Mouse (Mus musculus): ENCODE data around the gene 1700020N01Rik. TPM values are rescaled to one million over a fixed set of nuclear protein-coding genes. Genes with fewer than 3 reads are reported as not detected.

The 1700020N01Rik gene
- polyA plus RNA-seq, 1 experiment from 2014 or later, result not detected

- 85% methylated on average over 11 of the region's 11 CpGs for WGBS
Observed at GRCm38 (mm10) chr10:21554896-21555580, 37.9 kb upstream of the 1700020N01Rik start.

GRCm38 (mm10) chr10:21559769-21560168, 33.2 kb upstream of the 1700020N01Rik start:
- DNase-seq (ENCODE audit: low spot score) (no peak), ATAC-seq (replicated peaks; ENCODE audit: insufficient number of reproducible peaks, low FRiP score, low TSS enrichment, low read depth) (no peak)
- Histone ChIP-seq H3K36me3 (replicated peaks; ENCODE audit: control insufficient read depth, insufficient read depth, low read depth, low read length) (no peaks in the 10 kb centered on the region), H3K4me1 (ENCODE audit: control insufficient read depth, insufficient read depth, low read length) (no peaks in the 10 kb centered on the region), H3K9ac (replicated peaks; ENCODE audit: low read length) (no peak overlapping the region), H3K27ac (replicated peaks; ENCODE audit: low read depth, low read length) (no peak overlapping the region), H3K9me3 (replicated peaks; ENCODE audit: control insufficient read depth, low read length) (no peaks in the 10 kb centered on the region), H3K4me2 (ENCODE audit: low read depth, low read length) (no peak overlapping the region), H3K27me3 (ENCODE audit: control insufficient read depth, insufficient read depth, low read length) (no peaks in the 10 kb centered on the region), H3K4me3 (ENCODE audit: low read depth, low read length) (no peak overlapping the region)
- 85% methylated on average over 15 of the region's 15 CpGs for WGBS

More at GRCm38 (mm10) chr10:21554896-21555580, 37.9 kb upstream of the 1700020N01Rik start:
- Histone ChIP-seq H3K36me3 (replicated peaks; ENCODE audit: control insufficient read depth, insufficient read depth, low read depth, low read length) (no peaks in the 10 kb centered on the region), H3K4me3 (ENCODE audit: low read depth, low read length) (no peak overlapping the region), H3K9me3 (replicated peaks; ENCODE audit: control insufficient read depth, low read length) (no peaks in the 10 kb centered on the region), H3K4me1 (ENCODE audit: control insufficient read depth, insufficient read depth, low read length) (no peaks in the 10 kb centered on the region), H3K27ac (replicated peaks; ENCODE audit: low read depth, low read length) (no peak overlapping the region), H3K27me3 (ENCODE audit: control insufficient read depth, insufficient read depth, low read length) (no peaks in the 10 kb centered on the region), H3K9ac (replicated peaks; ENCODE audit: low read length) (no peak overlapping the region), H3K4me2 (ENCODE audit: low read depth, low read length) (no peak overlapping the region)
- ATAC-seq (replicated peaks; ENCODE audit: insufficient number of reproducible peaks, low FRiP score, low TSS enrichment, low read depth), result no peak
- DNase-seq (ENCODE audit: low spot score), result no peak

- no peak overlapping the region for H3K4me2 ChIP-seq (ENCODE audit: low read depth, low read length)
- no peak overlapping the region for H3K4me3 ChIP-seq (ENCODE audit: low read depth, low read length)
- no peaks in the 10 kb centered on the region for H3K27me3 ChIP-seq (ENCODE audit: control insufficient read depth, insufficient read depth, low read length)
- H3K4me1 ChIP-seq (ENCODE audit: control insufficient read depth, insufficient read depth, low read length), result no peaks in the 10 kb centered on the region
- ATAC-seq (replicated peaks; ENCODE audit: insufficient number of reproducible peaks, low FRiP score, low TSS enrichment, low read depth) (no peak), DNase-seq (ENCODE audit: low spot score) (no peak)
- no peaks in the 10 kb centered on the region for H3K36me3 ChIP-seq (replicated peaks; ENCODE audit: control insufficient read depth, insufficient read depth, low read depth, low read length)
- WGBS, result 84% methylated on average over 1 of the region's 1 CpGs
- H3K9ac ChIP-seq (replicated peaks; ENCODE audit: low read length), result no peak overlapping the region
- no peaks in the 10 kb centered on the region for H3K9me3 ChIP-seq (replicated peaks; ENCODE audit: control insufficient read depth, low read length)
- no peak overlapping the region; the same call in 1 of the 2 replicates for H3K27ac ChIP-seq (replicated peaks; ENCODE audit: low read depth, low read length)
Observed at GRCm38 (mm10) chr10:21561181-21561580, 31.8 kb upstream of the 1700020N01Rik start.

DNA sequence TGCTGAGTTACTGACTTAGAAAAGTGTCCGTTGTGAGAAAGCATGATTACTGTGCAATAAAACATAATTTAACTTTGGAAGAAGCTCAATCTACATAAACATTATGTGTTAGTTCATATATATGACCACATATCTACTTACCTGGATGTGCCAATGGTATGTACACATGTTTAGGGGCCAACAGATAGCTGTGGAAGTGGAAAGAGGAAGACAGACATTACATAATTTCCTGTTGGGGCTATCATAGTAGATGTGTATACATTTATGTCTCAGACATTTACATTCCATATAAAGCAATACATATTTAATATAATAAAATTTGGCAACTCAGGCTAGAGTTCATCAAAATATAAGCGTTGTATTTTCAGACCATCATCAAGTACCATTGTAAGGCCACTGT, 29.5 kb upstream of the 1700020N01Rik start:
- no peak for DNase-seq (ENCODE audit: low spot score)
- H3K4me1 ChIP-seq (ENCODE audit: control insufficient read depth, insufficient read depth, low read length), result no peaks in the 10 kb centered on the region
- H3K9me3 ChIP-seq (replicated peaks; ENCODE audit: control insufficient read depth, low read length), result no peaks in the 10 kb centered on the region
- H3K27ac ChIP-seq (replicated peaks; ENCODE audit: low read depth, low read length), result no peak overlapping the region
- H3K4me2 ChIP-seq (ENCODE audit: low read depth, low read length), result no peak overlapping the region
- no peak overlapping the region for H3K9ac ChIP-seq (replicated peaks; ENCODE audit: low read length)
- no peaks in the 10 kb centered on the region for H3K36me3 ChIP-seq (replicated peaks; ENCODE audit: control insufficient read depth, insufficient read depth, low read depth, low read length)
- H3K27me3 ChIP-seq (ENCODE audit: control insufficient read depth, insufficient read depth, low read length), result no peaks in the 10 kb centered on the region
- WGBS, result 91% methylated on average over 2 of the region's 2 CpGs
- H3K4me3 ChIP-seq (ENCODE audit: low read depth, low read length), result no peak overlapping the region
- no peak for ATAC-seq (replicated peaks; ENCODE audit: insufficient number of reproducible peaks, low FRiP score, low TSS enrichment, low read depth)

GRCm38 (mm10) chr10:21564189-21564588, 28.8 kb upstream of the 1700020N01Rik start:
- no peaks in the 10 kb centered on the region for H3K4me1 ChIP-seq (ENCODE audit: control insufficient read depth, insufficient read depth, low read length)
- H3K4me3 ChIP-seq (ENCODE audit: low read depth, low read length), result no peak overlapping the region
- H3K27ac ChIP-seq (replicated peaks; ENCODE audit: low read depth, low read length), result no peak overlapping the region
- 89% methylated on average over 5 of the region's 5 CpGs for WGBS
- DNase-seq (ENCODE audit: low spot score) (no peak), ATAC-seq (replicated peaks; ENCODE audit: insufficient number of reproducible peaks, low FRiP score, low TSS enrichment, low read depth) (no peak)
- H3K4me2 ChIP-seq (ENCODE audit: low read depth, low read length), result no peak overlapping the region
- H3K27me3 ChIP-seq (ENCODE audit: control insufficient read depth, insufficient read depth, low read length), result no peaks in the 10 kb centered on the region
- H3K9ac ChIP-seq (replicated peaks; ENCODE audit: low read length), result no peak overlapping the region
- H3K36me3 ChIP-seq (replicated peaks; ENCODE audit: control insufficient read depth, insufficient read depth, low read depth, low read length), result no peaks in the 10 kb centered on the region
- no peaks in the 10 kb centered on the region for H3K9me3 ChIP-seq (replicated peaks; ENCODE audit: control insufficient read depth, low read length)

DNA sequence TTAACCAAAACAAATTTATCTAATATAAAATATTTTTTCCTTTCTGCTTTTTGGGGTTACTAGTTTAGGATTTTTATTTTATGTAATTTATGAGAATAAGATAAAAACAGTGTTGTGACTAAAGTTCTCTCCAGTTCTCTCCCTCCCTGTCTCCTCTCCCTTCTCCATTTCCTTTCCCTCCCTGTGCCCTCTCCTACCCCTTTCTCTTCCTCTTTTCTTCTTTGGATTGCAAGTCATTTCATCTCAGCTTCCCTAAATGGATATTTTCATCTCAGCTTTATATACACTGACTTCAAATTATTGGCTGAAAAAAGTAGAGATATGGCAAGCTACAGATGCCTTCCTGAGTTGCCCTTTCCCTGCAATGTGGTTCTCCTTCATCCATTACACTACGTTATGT, 26.9 kb upstream of the 1700020N01Rik start:
- Histone ChIP-seq H3K36me3 (replicated peaks; ENCODE audit: control insufficient read depth, insufficient read depth, low read depth, low read length) (no peaks in the 10 kb centered on the region), H3K9me3 (replicated peaks; ENCODE audit: control insufficient read depth, low read length) (no peaks in the 10 kb centered on the region), H3K27me3 (ENCODE audit: control insufficient read depth, insufficient read depth, low read length) (no peaks in the 10 kb centered on the region), H3K4me1 (ENCODE audit: control insufficient read depth, insufficient read depth, low read length) (no peaks in the 10 kb centered on the region), H3K4me2 (ENCODE audit: low read depth, low read length) (no peak overlapping the region), H3K9ac (replicated peaks; ENCODE audit: low read length) (no peak overlapping the region), H3K27ac (replicated peaks; ENCODE audit: low read depth, low read length) (no peak overlapping the region), H3K4me3 (ENCODE audit: low read depth, low read length) (no peak overlapping the region)
- ATAC-seq (replicated peaks; ENCODE audit: insufficient number of reproducible peaks, low FRiP score, low TSS enrichment, low read depth), result no peak
- 92% methylated on average over 1 of the region's 1 CpGs for WGBS
- no peak for DNase-seq (ENCODE audit: low spot score)

- ATAC-seq (replicated peaks; ENCODE audit: insufficient number of reproducible peaks, low FRiP score, low TSS enrichment, low read depth) (no peak), DNase-seq (ENCODE audit: low spot score) (no peak)
- Histone ChIP-seq H3K4me2 (ENCODE audit: low read depth, low read length) (no peak overlapping the region), H3K9me3 (replicated peaks; ENCODE audit: control insufficient read depth, low read length) (no peaks in the 10 kb centered on the region), H3K27ac (replicated peaks; ENCODE audit: low read depth, low read length) (no peak overlapping the region), H3K4me1 (ENCODE audit: control insufficient read depth, insufficient read depth, low read length) (no peaks in the 10 kb centered on the region), H3K36me3 (replicated peaks; ENCODE audit: control insufficient read depth, insufficient read depth, low read depth, low read length) (no peaks in the 10 kb centered on the region), H3K27me3 (ENCODE audit: control insufficient read depth, insufficient read depth, low read length) (no peaks in the 10 kb centered on the region), H3K4me3 (ENCODE audit: low read depth, low read length) (no peak overlapping the region), H3K9ac (replicated peaks; ENCODE audit: low read length) (no peak overlapping the region)
- 85% methylated on average over 4 of the region's 4 CpGs for WGBS
Observed at GRCm38 (mm10) chr10:21571615-21572014, 21.3 kb upstream of the 1700020N01Rik start.

DNA sequence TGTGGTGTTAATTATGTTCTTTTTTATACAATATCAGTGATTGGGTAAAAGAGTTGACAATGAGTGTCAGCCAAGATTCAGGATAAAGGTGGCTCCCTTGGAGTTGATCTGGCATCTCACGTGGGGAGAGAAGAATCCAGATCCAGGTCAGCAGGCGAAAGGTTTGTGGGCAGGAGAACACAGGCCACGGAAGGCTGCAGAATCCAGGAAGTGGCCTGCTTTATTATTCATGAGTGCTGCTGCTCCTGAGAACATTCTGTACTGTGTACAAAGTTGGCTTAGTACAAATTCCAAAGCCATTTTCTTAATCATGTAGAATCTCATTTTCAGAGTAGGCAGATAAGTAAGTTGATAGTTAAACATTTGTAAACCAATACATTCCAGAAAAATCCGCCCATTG, 19.2 kb upstream of the 1700020N01Rik start:
- DNase-seq (ENCODE audit: low spot score) (no peak), ATAC-seq (replicated peaks; ENCODE audit: insufficient number of reproducible peaks, low FRiP score, low TSS enrichment, low read depth) (no peak)
- Histone ChIP-seq H3K9me3 (replicated peaks; ENCODE audit: control insufficient read depth, low read length) (no peaks in the 10 kb centered on the region), H3K4me1 (ENCODE audit: control insufficient read depth, insufficient read depth, low read length) (no peaks in the 10 kb centered on the region), H3K36me3 (replicated peaks; ENCODE audit: control insufficient read depth, insufficient read depth, low read depth, low read length) (no peaks in the 10 kb centered on the region), H3K4me2 (ENCODE audit: low read depth, low read length) (no peak overlapping the region), H3K4me3 (ENCODE audit: low read depth, low read length) (no peak overlapping the region), H3K27ac (replicated peaks; ENCODE audit: low read depth, low read length) (no peak overlapping the region), H3K9ac (replicated peaks; ENCODE audit: low read length) (no peak overlapping the region), H3K27me3 (ENCODE audit: control insufficient read depth, insufficient read depth, low read length) (no peaks in the 10 kb centered on the region)
- 75% methylated on average over 4 of the region's 4 CpGs for WGBS
